Mouse (Mus musculus): ENCODE results near the gene Htr1a. TPM values are rescaled to one million over a fixed set of nuclear protein-coding genes. Genes with fewer than 3 reads are reported as not detected.

Gene Htr1a
- not detected for total RNA-seq (2021)
- long read RNA-seq, experiment 1 = 0 reads
- long read RNA-seq, experiment 2 = 0 reads

- no peak for DNase-seq
- intact Hi-C loops (cut with DNase I) = no loop called here
- H3K4me3 ChIP-seq = no peak within 1 kb of the TSS
- no peak for TF ChIP-seq CTCF (IDR thresholded peaks at IDR 0.05)
- no peak within 1 kb of the TSS for H3K27ac ChIP-seq
These were observed at the start of gene Htr1a for GRCm38 (mm10) chr13:105443339-105443738. Htr1a (plus strand) TSS chr13:105443639.

DNA sequence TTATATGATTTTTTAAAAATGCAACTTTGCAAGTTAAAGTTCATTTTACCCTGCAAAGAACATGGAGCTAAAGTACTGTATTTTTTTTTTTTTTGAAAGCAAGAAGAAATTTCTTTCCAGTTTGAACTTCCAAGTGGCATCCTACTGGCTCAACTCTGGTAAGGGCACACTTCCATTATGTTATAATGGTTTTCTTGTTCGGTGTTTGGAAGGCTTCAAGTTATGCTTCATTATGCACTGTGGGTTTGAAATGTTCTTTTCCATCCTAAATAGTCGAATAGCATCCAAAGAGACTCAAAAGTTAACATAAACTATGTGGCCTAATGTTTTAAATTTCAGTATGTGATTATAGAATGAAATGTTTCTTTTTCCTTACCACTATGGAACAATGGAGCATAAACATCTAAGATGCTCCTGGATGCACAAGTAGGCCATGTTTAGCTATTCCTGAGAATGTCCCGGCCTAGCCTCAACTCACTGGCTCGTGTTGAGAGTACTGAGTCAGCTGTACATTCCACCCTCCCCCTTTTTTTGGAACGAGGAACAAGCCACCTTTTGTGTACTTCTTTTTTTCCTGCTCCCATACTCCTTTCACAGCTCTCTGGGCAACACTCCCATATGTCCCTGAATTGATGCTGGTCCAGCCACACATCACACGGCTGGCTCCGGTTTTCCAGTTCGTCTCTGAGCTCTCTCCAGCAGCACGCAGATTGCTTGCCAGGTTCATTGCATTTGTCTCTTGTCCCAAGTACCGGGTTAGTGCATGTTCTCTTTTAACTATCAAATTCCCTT, 31.7 kb upstream of the Htr1a start:
- TF ChIP-seq CTCF (IDR thresholded peaks at IDR 0.05) = no peak
- intact Hi-C loops (cut with DNase I) = no loop called here
- H3K4me3 ChIP-seq = no peak overlapping the region
- no peak for DNase-seq
- no peak overlapping the region for H3K27ac ChIP-seq

DNA sequence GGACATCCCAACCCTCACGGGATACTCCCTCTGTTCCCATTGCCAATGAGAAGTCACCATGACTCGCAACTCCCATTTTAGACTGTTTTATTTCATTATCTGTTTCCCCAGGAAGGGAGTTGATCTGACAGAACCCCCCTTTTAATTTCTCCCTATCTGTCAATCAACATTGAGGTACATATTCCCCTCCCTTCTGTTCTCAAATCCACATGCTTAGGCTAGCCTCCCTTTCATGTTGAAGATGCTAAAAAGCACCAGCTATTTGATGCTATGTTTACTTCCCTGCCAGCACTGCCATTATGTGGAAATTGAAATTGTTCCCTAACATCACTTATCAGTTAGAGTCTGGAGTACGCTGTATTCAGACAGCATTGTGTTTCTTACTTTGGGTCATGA, 31.1 kb upstream of the Htr1a start:
- no peak overlapping the region for H3K27ac ChIP-seq
- H3K4me3 ChIP-seq = no peak overlapping the region
- DNase-seq = no peak
- intact Hi-C loops (cut with DNase I) = no loop called here
- no peak for TF ChIP-seq CTCF (IDR thresholded peaks at IDR 0.05)

GRCm38 (mm10) chr13:105433141-105433540, 10.3 kb upstream of the Htr1a start:
- H3K27ac ChIP-seq = no peak overlapping the region
- TF ChIP-seq CTCF (IDR thresholded peaks at IDR 0.05) = no peak
- intact Hi-C loops (cut with DNase I) = no loop called here
- no peak overlapping the region for H3K4me3 ChIP-seq
- no peak for DNase-seq

DNA sequence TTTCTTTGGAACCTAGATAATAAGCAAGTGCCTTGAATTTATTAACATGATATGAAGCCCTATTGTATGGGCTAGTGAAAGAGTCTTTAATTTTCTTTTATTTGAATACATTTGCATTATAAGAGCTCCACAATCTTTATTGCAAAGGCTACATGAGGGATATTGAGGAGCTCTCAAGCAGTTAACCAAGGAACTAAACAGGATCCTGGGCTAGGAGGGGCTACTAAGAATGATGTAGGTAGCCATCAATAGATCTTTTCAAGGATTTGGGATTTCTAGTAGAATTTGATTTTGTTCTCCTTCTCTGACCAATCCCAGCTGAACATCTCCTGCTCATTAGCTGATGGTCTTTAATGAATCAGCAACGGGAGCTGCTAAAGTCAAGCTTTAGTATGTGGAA, 9.8 kb upstream of the Htr1a start:
- no peak for TF ChIP-seq CTCF (IDR thresholded peaks at IDR 0.05)
- Histone ChIP-seq H3K27ac (no peak overlapping the region), H3K4me3 (no peak overlapping the region)
- intact Hi-C loops (cut with DNase I) = no loop called here
- DNase-seq = no peak

GRCm38 (mm10) chr13:105442576-105442975, 863 bp upstream of the Htr1a start:
- Histone ChIP-seq H3K27ac (no peak overlapping the region), H3K4me3 (no peak overlapping the region)
- DNase-seq = no peak
- peak; percentile 36 for TF ChIP-seq CTCF (IDR thresholded peaks at IDR 0.05)
- intact Hi-C loops (cut with DNase I) = no loop called here

GRCm38 (mm10) chr13:105443871-105444237, 415 bp downstream of the Htr1a start:
- H3K4me3 ChIP-seq = no peak overlapping the region
- intact Hi-C loops (cut with DNase I) = no loop called here

DNA sequence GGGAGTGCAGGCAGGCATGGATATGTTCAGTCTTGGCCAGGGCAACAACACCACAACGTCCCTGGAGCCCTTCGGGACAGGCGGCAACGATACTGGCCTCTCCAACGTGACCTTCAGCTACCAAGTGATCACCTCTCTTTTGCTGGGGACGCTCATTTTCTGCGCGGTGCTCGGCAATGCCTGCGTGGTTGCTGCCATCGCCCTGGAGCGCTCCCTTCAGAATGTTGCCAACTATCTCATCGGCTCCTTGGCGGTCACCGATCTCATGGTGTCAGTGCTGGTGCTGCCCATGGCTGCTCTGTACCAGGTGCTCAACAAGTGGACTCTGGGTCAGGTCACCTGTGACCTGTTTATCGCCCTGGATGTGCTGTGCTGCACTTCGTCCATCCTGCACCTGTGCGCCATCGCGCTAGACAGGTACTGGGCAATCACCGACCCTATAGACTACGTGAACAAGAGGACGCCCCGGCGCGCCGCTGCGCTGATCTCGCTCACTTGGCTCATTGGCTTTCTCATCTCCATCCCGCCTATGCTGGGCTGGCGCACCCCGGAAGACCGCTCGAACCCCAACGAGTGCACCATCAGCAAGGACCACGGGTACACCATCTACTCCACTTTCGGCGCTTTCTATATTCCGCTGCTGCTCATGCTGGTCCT, 927 bp downstream of the Htr1a start:
- Histone ChIP-seq H3K27ac (no peak overlapping the region), H3K4me3 (no peak overlapping the region)
- no peak for DNase-seq
- TF ChIP-seq CTCF (IDR thresholded peaks at IDR 0.05) = no peak
- intact Hi-C loops (cut with DNase I) = no loop called here

More at GRCm38 (mm10) chr13:105443871-105444237, 415 bp downstream of the Htr1a start:
- DNase-seq = peak; percentile 10
- TF ChIP-seq CTCF (IDR thresholded peaks at IDR 0.05) = no peak
- no peak overlapping the region for H3K27ac ChIP-seq

DNA sequence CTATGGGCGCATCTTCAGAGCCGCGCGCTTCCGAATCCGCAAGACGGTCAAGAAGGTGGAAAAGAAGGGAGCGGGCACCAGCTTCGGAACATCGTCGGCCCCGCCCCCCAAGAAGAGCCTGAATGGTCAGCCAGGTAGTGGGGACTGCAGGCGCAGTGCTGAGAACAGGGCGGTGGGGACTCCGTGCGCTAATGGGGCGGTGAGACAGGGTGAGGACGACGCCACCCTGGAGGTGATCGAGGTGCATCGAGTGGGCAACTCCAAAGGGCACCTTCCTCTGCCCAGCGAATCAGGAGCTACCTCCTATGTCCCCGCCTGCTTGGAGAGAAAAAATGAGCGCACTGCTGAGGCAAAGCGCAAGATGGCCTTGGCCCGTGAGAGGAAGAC, 1.4 kb downstream of the Htr1a start:
- DNase-seq = peak; percentile 12
- intact Hi-C loops (cut with DNase I) = no loop called here
- no peak overlapping the region for H3K4me3 ChIP-seq
- no peak overlapping the region for H3K27ac ChIP-seq
- no peak for TF ChIP-seq CTCF (IDR thresholded peaks at IDR 0.05)

DNA sequence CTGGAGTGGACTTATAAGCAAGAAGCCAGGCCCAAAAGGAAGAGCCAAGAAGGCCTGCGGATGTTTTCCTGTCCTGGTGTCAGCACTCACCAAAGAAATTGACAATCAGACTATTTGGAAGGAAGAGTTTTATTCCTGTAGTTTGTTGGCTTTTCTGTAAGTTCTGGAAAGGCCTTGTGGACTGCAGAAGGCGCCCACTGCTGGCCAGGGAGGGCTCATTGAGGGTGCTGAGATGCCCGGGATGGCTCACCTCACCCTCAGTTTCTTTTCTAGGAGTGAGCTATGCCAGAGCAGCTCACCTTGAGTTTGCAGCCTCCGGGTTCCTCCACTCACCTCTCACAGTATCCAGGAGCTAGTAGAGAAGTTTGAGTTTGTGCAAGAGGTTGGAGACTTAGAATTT, 2.8 kb downstream of the Htr1a start:
- TF ChIP-seq CTCF (IDR thresholded peaks at IDR 0.05) = no peak
- intact Hi-C loops (cut with DNase I) = no loop called here
- no peak overlapping the region for H3K27ac ChIP-seq
- no peak overlapping the region for H3K4me3 ChIP-seq
- no peak for DNase-seq

- DNase-seq = no peak
- intact Hi-C loops (cut with DNase I) = no loop called here
- Histone ChIP-seq H3K27ac (no peak overlapping the region), H3K4me3 (no peak overlapping the region)
- TF ChIP-seq CTCF (IDR thresholded peaks at IDR 0.05) = no peak
These were observed 4.3 kb downstream of the Htr1a start for GRCm38 (mm10) chr13:105447695-105448094.

GRCm38 (mm10) chr13:105451536-105451935, 8.1 kb downstream of the Htr1a start:
- no peak overlapping the region for H3K4me3 ChIP-seq
- intact Hi-C loops (cut with DNase I) = no loop called here
- no peak for DNase-seq
- TF ChIP-seq CTCF (IDR thresholded peaks at IDR 0.05) = no peak
- no peak overlapping the region for H3K27ac ChIP-seq

Other genes starting within 250 kb of the Htr1a start
- gene Rnf180, start 148.8 kb upstream of the Htr1a start, total RNA-seq (2021) = under 1 TPM in 1 of 2 experiments, not detected in 1; 0.14 TPM